Mouse (Mus musculus): ENCODE data around the gene Gm2115.

GRCm38 (mm10) chr7:84518533-84519198 lies 10.1 kb upstream of the Gm2115 start:
- no peak for TF ChIP-seq CTCF (IDR thresholded peaks at IDR 0.05)
- TF ChIP-seq POLR2A (IDR thresholded peaks at IDR 0.05; ENCODE audit: insufficient read depth, low read depth, low read length), result no peak
